Mouse (Mus musculus): ENCODE data around the gene Grb10.

The Grb10 gene

DNA sequence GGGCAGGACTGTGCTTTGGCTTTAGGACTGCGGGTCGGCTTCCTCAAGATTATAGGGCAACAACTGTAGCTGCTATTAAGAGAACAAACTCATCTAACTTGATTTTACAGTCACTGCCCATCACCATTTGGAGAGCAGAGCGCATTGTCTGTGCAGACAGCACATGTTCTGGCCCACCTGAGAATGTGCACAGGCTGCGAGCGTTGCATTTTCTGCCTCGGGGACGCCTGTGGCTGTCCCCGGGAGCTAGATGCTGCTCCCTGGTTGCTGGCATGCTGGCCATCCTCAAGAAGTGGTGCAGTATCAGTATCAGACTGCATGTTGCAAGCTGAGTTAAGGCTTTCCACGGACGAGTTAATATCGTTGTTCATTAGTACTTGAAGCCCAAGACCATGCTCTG, 68.2 kb downstream of the Grb10 start:
- DNase-seq (ENCODE audit: low spot score in 2 of 2), result no peak

DNA sequence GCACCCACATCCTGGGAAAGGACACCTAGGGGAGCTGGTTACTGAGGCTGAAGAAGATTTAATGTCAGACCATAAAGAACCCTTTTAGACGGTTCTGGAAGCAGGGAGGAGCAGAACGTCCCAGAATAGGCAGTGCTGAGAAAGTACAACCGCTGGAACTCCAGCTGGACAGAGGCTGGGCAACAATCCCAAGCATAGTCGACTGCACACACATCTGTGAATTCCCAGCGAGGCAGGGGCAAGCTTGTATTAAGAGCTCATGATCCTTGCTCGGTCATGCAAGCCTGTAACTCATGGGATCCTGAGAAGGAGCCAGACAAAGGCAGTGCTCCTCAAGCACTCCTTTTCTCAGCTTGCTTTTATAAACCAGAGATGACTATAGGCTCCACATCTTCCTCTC, 69.7 kb downstream of the Grb10 start:
- peak; percentile 73 to 78 for DNase-seq (ENCODE audit: low spot score in 2 of 2)

DNA sequence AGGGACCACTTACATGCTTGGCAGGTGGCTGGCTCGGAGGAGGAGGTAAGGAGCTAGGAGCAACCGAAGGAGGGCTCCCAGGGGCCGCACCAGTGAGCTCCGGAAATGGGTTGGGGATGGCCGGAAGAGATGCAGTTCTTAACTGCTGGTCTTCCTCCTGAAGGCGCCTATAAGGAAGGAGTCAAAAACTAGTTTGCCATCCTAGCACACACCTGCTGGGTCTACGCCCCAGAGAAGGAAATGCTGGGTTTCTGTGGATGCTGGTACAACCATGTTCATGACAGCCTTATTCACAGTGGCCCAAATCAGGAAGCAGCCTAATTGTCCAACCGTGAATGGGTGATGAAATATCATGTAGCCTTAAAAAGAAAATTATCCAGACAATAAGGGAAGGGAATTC, 71.0 kb downstream of the Grb10 start:
- no peak for DNase-seq (ENCODE audit: low spot score in 2 of 2)

DNA sequence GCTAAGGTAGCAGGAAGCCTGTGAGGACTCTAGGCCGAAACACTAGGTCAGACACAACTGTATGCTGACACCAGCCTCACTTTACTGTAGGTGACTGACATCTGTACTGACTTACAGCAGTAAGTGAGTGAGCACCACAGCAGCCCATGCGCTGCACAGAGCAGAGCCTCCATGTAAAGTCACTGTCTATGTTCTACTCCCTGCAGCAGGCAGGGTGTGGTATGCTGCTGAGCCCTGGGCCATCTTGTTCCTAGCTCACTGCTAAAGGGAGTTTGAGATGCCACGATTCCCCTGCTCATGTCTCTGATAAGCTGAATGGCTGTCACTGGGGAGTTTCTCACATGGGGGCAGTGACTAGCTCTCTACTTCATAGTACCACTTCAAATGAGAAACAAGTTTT, 72.3 kb downstream of the Grb10 start:
- DNase-seq (ENCODE audit: low spot score in 2 of 2), result no peak

- DNase-seq (ENCODE audit: low spot score in 2 of 2), result peak; percentile 90 to 93
Observed at GRCm38 (mm10) chr11:11965501-11966125, 72.9 kb downstream of the Grb10 start.

GRCm38 (mm10) chr11:11964729-11965128, 73.8 kb downstream of the Grb10 start:
- peak; percentile 34 to 62 for DNase-seq (ENCODE audit: low spot score in 2 of 2)

GRCm38 (mm10) chr11:11963587-11963986, 74.9 kb downstream of the Grb10 start:
- DNase-seq (ENCODE audit: low spot score in 2 of 2), result no peak

DNA sequence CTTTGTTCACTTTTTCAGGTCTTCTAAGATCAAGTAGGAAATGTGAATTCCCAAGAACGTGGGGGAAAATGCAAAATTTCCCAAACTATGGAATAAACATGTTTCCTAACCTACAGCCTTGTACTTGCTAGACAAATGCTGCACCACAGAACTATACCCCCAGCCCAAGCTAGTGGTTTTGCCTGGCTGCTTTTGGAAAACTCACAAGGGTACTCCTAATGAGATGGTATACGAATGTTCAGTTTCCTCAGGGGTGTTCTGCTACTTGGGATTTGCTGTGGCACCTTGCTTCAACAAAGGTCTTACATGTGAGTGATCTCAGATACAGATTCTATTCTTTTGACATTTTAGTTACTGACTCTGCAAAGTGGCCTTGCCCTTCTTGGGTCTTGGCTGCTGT, 75.4 kb downstream of the Grb10 start:
- no peak for DNase-seq (ENCODE audit: low spot score in 2 of 2)

- DNase-seq (ENCODE audit: low spot score in 2 of 2), result peak; percentile 45 to 66
Observed at GRCm38 (mm10) chr11:11962629-11962954, 75.9 kb downstream of the Grb10 start.

DNA sequence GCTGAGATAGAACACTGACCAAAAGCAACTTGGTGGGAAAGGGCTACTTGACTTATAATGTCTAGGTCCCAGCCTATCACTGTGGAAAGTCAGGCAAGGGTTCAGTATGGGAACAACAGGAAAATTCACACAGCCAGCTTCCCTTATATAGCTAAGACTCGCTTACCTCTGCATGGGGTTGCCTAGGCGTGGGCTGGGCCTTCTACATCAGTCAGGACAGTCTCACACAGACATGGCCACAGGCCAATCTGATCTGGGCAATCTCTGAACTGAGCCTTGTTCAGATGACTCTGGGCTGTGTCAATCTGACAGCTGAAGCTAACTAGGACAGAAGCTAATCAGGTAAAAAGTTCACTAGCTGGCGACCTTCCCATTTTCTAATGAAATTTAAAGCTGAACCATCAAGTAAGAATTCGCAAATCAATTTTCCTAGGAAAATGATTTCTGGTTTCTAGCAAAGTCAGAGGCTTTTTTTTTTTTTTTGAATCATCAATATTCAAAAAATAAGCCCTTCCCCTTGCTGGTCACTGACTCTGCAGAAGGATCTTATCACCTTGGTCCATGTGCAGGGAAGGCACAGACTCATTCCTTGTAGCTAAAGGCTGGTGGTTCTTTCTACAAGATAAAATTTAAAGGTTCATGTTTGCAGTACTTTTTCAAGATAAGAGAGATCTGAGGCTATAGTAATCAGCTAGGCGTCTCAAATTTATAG, 76.4 kb downstream of the Grb10 start:
- DNase-seq (ENCODE audit: low spot score in 2 of 2), result peak; percentile 42 to 64

- DNase-seq (ENCODE audit: low spot score in 2 of 2), result no peak
Observed at GRCm38 (mm10) chr11:11960858-11961257, 77.6 kb downstream of the Grb10 start.

DNA sequence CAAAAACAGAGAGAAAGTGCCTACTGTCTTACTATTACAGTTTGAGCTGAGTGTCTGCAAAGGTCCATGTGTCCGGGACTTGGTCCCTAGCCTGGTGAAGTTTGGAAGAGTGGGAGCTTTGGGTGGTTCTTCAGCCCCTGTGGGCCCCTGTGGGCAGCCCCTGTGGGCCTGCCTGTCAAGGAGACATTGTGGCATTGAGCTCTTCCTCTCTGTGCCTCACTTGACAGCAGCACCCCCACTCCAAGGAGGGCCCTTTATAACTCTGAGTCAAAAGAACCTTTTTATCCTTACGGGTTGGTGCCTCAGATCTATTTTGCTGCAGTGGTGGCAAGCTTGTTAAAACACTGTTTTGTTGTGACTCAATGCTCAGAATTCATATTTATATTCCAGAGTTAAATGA, 78.3 kb downstream of the Grb10 start:
- DNase-seq (ENCODE audit: low spot score in 2 of 2), result no peak

GRCm38 (mm10) chr11:11958479-11958878, 80.0 kb downstream of the Grb10 start:
- DNase-seq (ENCODE audit: low spot score in 2 of 2), result no peak

GRCm38 (mm10) chr11:11958061-11958361, 80.5 kb downstream of the Grb10 start:
- no peak for DNase-seq (ENCODE audit: low spot score in 2 of 2)

GRCm38 (mm10) chr11:11957211-11958060, 81.0 kb downstream of the Grb10 start:
- no peak for DNase-seq (ENCODE audit: low spot score in 2 of 2)

- DNase-seq (ENCODE audit: low spot score in 2 of 2), result no peak
Observed at GRCm38 (mm10) chr11:11955783-11956182, 82.7 kb downstream of the Grb10 start.

- DNase-seq (ENCODE audit: low spot score in 2 of 2), result no peak
Observed at GRCm38 (mm10) chr11:11954606-11955005, 83.9 kb downstream of the Grb10 start.

DNA sequence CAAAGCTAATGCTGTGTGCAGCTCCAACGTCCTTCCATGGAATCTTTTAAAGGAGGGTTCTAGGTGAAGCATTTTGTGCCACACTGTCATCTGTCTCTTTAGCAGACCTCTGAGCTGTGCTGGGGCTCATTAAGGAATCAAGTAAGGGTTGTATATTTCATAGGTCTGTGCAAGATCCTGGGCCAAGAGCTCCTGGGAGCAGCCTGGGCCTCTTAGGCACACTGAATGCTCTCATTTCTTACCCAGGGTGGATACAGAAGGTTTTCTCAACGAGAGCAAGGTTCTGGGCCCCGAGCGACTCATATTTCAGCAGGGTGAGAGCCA, 84.4 kb downstream of the Grb10 start:
- DNase-seq (ENCODE audit: low spot score in 2 of 2), result no peak

- DNase-seq (ENCODE audit: low spot score in 2 of 2), result no peak
Observed at GRCm38 (mm10) chr11:11953364-11954114, 84.9 kb downstream of the Grb10 start.

DNA sequence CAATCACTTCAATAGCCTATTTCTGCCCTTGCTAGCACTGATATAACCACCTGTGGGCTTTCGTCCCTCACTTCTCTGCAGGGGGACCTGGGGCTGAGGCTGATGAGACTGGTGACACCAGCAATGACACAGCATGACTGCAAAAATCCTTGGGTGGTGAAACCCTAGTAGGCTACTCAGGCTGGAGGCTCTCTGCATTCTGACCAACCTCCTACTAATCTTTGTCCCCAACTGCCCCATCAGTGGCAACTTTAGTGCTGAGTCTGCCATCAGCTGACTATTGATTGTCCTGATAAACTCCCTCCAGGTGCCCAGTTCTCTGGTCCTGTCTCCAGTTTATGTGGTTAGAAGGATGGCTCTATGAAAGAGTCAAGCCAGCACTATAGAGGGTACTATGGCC, 85.9 kb downstream of the Grb10 start:
- DNase-seq (ENCODE audit: low spot score in 2 of 2), result no peak

- no peak for DNase-seq (ENCODE audit: low spot score in 2 of 2)
Observed at GRCm38 (mm10) chr11:11948988-11949365, 89.5 kb downstream of the Grb10 start.

DNA sequence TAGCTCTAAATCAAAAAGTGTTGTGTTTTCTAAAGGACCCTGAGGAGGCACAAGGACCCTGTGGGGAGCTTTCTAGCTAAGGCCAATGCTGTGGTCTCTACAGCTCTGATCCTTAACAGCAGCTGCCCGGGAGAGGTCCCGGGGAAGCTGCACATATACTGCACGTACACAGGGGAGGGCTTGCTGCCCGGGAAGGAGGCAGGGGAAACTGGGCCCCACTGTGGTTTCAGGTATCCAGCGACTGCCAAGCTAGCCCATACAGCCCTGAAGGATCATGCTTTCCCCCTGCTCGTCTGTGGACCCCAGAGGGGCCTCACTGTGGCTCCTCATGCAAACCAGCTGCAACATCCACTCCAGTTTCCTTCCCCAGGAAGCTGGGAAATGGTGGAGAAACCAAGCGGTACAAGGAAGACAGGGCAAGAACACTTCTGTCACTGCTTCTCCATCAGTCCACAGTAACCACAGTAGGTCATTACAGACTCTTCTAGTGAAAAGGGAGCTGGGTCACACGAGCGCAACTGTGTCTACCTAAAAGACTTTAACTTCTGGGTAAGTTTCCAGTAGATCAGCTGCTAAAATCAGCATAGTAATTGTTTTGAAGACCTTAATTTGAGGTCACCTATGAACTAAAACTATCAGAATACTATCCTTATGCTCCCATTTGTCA, 90.0 kb downstream of the Grb10 start:
- DNase-seq (ENCODE audit: low spot score in 2 of 2), result no peak
